In the genomic region with DNA sequence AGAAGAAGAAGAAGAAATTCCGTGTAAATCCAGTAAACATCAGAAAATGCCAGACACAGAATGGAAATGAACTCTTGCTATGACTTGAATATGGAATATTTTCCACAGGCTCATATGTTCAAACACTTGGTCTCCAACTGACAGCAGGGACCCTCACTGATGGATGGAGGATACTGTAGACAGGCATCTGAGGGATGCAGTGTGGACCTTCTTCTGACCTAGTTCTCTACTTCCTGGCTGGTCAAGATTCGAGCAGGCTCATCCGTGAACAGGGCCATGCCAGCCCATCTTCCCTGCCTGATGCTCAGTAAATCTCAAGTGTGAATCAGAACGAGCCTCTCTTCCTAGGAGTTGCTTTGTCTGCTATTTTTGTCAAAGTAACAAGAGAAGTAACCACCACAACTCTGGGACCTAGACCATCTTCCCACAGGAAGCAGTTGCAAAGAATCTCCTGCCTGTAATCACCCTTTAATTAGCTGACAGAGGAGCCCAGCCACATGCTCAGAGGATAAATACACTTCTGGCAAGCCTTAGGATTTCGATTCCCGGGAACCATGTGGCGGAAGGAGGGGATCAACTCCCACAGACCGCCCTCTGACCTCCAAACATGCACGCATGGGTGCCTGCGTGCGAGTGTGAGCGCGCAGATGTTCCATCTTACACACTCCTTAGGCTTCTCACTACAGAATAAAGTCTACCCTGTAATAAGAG, we compare ENCODE assay signal across 8 mouse cellular contexts. TPM values are rescaled to one million over a fixed set of nuclear protein-coding genes. Genes with fewer than 3 reads are reported as not detected.
DNase-seq lines count a peak whose midpoint lies in the region; ATAC-seq and TF ChIP-seq lines count a peak whose summit lies in the region.

No protein-coding gene starts in this region.

- no peak overlapping the region for H3K4me3 ChIP-seq in hindbrain, embryonic 10.5 days
- no peak overlapping the region for H3K4me3 ChIP-seq in hindbrain, embryonic 13.5 days
- no peak overlapping the region for H3K4me3 ChIP-seq in hindbrain, postnatal 0 days (ENCODE audit: low read length)

- no peak for TF ChIP-seq CTCF in hindbrain, postnatal 0 days (IDR thresholded peaks at IDR 0.05; ENCODE audit: low read depth)

- no peak overlapping the region for H3K4me2 ChIP-seq in hindbrain, embryonic 13.5 days
- H3K4me2 ChIP-seq in hindbrain, postnatal 0 days (ENCODE audit: low read depth, low read length) = no peak overlapping the region

- H3K9me3 ChIP-seq in hindbrain, embryonic 10.5 days = no peaks in the 10 kb centered on the region
- no peaks in the 10 kb centered on the region for H3K9me3 ChIP-seq in hindbrain, embryonic 13.5 days
- no peaks in the 10 kb centered on the region for H3K9me3 ChIP-seq in hindbrain, postnatal 0 days (ENCODE audit: low read length)

- no peak for ATAC-seq in hindbrain, embryonic 13.5 days (ENCODE audit: low FRiP score)
- ATAC-seq in hindbrain, postnatal 0 days = no peak

- H3K27me3 ChIP-seq in hindbrain, embryonic 10.5 days (ENCODE audit: insufficient read depth, poor library complexity, severe bottlenecking) = no peaks in the 10 kb centered on the region
- H3K27me3 ChIP-seq in hindbrain, embryonic 13.5 days = no peaks in the 10 kb centered on the region
- H3K27me3 ChIP-seq in hindbrain, postnatal 0 days (ENCODE audit: insufficient read depth, low read length) = no peaks in the 10 kb centered on the region

- WGBS in hindbrain, embryonic 10.5 days = 61% methylated on average over 13 of the region's 13 CpGs
- WGBS in hindbrain, embryonic 13.5 days = 66% methylated on average over 13 of the region's 13 CpGs
- WGBS in hindbrain, postnatal 0 days = 57% methylated on average over 13 of the region's 13 CpGs

- peak; percentile 28 for DNase-seq in hindbrain, embryonic 10.5 days (ENCODE audit: low spot score)
- DNase-seq in embryo, embryonic 10.5 days (ENCODE audit: low spot score) = peak; percentile 52
- DNase-seq in hindbrain, postnatal 0 days (ENCODE audit: low spot score) = peak; percentile 36
- DNase-seq in lung, postnatal 10 days = peak; percentile 91
- no peak for DNase-seq in right cerebral cortex, postnatal 10 days (ENCODE audit: low spot score in 2 of 2)
- DNase-seq in natural killer cell, adult 2 months (ENCODE audit: low spot score in 2 of 2) = no peak
- DNase-seq in urinary bladder, postnatal 25 days (ENCODE audit: low spot score) = no peak

- peak overlapping the region; percentile 31; the same call in 1 of the 2 replicates for H3K27ac ChIP-seq in hindbrain, embryonic 10.5 days
- H3K27ac ChIP-seq in hindbrain, embryonic 13.5 days = no peak overlapping the region
- H3K27ac ChIP-seq in hindbrain, postnatal 0 days = peak overlapping the region; percentile 48; the same call in 1 of the 2 replicates

- H3K36me3 ChIP-seq in hindbrain, embryonic 10.5 days = no peaks in the 10 kb centered on the region
- no peaks in the 10 kb centered on the region for H3K36me3 ChIP-seq in hindbrain, embryonic 13.5 days
- no peaks in the 10 kb centered on the region for H3K36me3 ChIP-seq in hindbrain, postnatal 0 days (ENCODE audit: insufficient read depth, low read length)

- no peak overlapping the region for H3K9ac ChIP-seq in hindbrain, embryonic 13.5 days
- H3K9ac ChIP-seq in hindbrain, postnatal 0 days (replicated peaks; ENCODE audit: low read length) = no peak overlapping the region

- H3K4me1 ChIP-seq in hindbrain, embryonic 10.5 days (replicated peaks) = no peaks in the 10 kb centered on the region; the same call in 1 of the 2 replicates
- no peaks in the 10 kb centered on the region for H3K4me1 ChIP-seq in hindbrain, embryonic 13.5 days (replicated peaks)
- H3K4me1 ChIP-seq in hindbrain, postnatal 0 days (ENCODE audit: insufficient read depth, low read length) = peaks cover 10% of the 10 kb centered on the region; the same call in 1 of the 2 replicates

RNA-seq across cellular contexts. Expression of gene Uspl1, which starts 31.9 kb away (rescaled TPM):
- 61.6 and 64.7 TPM in 2 replicates for polyA plus RNA-seq in hindbrain, embryonic 10.5 days (2016; fragmentation: Nextera tagmentation; extraction: Ambion mirVana)
- polyA plus RNA-seq in hindbrain, embryonic 13.5 days (2015; fragmentation: Nextera tagmentation; extraction: Ambion mirVana) = 54.6 and 58.6 TPM in 2 replicates
- total RNA-seq in hindbrain, postnatal 0 days (2014; rRNA removed) = 37.2 and 43.4 TPM in 2 replicates
- polyA plus RNA-seq in hindbrain, postnatal 0 days (2015; fragmentation: Nextera tagmentation; extraction: Ambion mirVana) = 42.8 and 44.7 TPM in 2 replicates

RNA-seq across cellular contexts. Expression of gene Hmgb1, which starts 32.1 kb away (rescaled TPM):
- 1,115 and 1,359 TPM in 2 replicates for polyA plus RNA-seq in hindbrain, embryonic 10.5 days (2016; fragmentation: Nextera tagmentation; extraction: Ambion mirVana)
- 984 and 1,014 TPM in 2 replicates for polyA plus RNA-seq in hindbrain, embryonic 13.5 days (2015; fragmentation: Nextera tagmentation; extraction: Ambion mirVana)
- 128 and 150 TPM in 2 replicates for total RNA-seq in hindbrain, postnatal 0 days (2014; rRNA removed)
- polyA plus RNA-seq in hindbrain, postnatal 0 days (2015; fragmentation: Nextera tagmentation; extraction: Ambion mirVana) = 757 and 786 TPM in 2 replicates

Comparison
In these comparisons a context has a peak if more than half of its experiments do, and no peak if none do; other contexts are left out.
1. DNase-seq: peak in hindbrain, embryonic 10.5 days (single experiment), embryo, embryonic 10.5 days (single experiment), hindbrain, postnatal 0 days (single experiment) and lung, postnatal 10 days (single experiment); none in right cerebral cortex, postnatal 10 days (0 of 2), natural killer cell, adult 2 months (0 of 2) and urinary bladder, postnatal 25 days (single experiment).